Mouse (Mus musculus) kidney, adult 8-10 months (tissue): Measurements from ENCODE around the gene Farp2.
"Not testable (repeated sequence)": the region's sequence is repeated elsewhere in the genome, so short reads cannot be mapped to it uniquely, and the experiment has no call there.

Source experiments
- DNase-seq, 2 experiments: peaks; one replicate each; pipeline ENCODE4 v3.0.0; 2022

Gene Farp2

DNA sequence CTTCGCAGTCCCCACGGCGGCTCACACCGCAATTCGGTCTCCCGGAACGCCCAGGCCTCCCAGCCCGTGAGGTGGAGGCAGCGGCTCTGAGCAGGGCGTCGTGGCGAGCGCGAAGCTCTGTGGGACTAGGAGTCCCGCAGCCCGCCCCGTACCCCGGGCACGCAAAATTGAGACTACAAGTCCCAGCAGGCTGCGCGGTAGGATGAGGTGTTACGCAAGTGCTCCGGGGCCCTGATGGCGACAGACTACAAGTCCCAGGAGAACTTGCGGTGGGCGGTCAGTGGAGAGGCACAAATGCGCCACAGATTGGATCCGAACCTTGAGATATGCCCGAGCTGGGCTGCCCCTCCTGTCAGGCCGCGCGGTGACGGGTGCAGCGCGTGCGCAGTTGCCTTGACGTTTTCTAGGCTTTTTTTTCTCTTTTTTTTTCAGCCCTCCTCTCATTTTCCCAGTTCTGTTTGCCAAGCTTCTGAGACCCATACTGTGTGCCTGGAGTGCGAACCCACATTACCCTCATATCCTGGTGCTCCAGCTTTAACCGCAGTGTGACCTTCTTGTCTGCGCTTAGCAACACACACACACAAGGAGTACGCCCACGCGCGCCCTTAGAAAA, 123.8 kb downstream of the Farp2 start:
- peak; percentile 99 for DNase-seq

DNA sequence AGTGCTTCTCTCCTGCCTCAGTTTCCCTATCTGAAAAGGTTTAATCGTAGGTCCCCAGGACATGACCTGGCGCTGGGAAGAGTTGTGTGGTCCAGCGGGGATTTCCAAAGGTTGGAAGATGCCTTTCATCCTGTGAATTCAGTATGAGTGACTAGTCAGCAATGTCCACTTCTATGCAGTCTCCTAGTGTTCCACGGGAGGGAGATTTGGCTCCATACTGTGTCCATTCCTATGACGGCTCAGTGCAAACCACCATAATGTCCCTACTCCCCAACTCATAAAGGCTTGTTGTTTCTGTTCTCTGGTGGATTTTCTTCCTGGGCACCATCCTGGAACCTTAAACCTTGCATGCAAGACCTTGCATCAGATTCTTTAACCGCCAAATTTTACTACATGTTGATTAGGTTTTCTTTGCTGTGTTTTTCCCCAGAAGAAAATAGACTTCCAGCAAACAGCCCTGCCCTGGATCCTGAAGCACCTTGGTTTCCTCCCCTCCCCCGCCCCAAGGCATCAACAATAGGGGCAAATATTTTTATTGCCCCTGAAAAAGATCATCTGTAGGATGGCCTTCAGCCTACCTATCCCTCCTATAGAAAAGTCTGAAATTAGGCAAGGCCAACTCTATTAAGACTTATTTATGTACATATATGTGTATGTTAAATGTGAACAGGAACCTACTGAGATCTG, 124.5 kb downstream of the Farp2 start:
- no peak for DNase-seq

DNA sequence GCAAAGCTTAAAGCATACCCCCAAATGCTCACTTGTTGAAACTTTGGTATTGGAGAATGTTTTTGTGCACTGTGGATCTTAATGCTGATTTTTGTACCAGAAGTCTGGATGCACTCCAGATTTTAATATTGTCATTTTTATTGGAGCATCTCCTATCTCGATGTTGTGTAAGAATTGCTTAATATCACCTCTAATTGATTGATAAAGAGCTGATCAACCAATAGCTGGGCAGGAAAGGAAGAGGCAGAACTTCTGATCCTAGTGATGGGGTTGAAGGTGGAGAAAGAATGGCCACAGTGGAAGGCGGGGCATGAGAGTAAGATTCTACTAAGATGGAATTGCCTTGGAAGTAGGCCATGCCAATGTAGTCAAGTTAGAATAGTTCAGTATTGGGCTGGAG, 130.1 kb downstream of the Farp2 start:
- no peak for DNase-seq

DNA sequence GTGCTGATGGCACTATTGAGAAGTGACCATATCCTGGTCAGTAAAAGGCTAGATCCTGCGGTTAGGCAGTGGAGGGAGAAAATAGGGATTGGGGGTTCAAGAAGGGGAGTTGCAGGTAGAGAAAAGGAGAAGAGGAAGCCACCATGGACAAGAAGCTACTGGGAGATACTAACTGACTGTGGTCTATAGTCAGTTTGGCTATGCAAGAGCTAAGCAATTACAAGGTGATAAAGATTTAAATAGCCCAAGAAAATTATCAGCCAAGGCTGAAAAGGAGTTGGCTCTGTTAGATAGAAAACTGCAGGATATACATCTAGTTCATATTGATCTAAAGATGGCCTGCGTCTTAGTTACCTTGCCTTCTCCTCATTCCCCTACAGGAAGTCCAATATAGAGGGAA, 130.8 kb downstream of the Farp2 start:
- DNase-seq: no peak

DNA sequence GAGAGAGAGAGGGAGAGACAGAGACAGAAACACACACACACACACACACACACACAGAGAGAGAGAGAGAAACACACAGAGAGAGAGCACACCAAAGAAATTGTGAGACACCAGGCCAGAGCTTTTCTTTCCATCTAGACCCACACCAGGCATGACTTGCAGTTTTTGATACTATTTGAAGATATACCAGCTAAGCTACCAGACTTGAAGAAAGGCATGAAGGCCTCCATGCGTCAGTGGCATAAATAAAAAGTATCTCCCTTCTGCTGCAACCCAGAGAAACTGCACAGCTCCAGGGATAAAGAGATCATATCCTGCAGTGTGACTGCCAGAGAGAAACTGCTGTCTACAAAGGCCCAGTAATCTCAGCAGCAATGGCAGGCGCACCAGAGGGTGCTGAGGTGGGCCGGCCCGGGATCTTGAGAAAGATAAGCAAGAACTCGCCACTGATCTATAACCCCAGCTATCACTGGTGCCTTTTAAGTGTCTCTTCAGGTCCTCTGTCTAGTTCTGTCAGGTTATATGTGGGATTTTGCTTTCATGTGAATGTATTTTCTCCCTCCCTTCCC, 137.8 kb downstream of the Farp2 start:
- no peak for DNase-seq

DNA sequence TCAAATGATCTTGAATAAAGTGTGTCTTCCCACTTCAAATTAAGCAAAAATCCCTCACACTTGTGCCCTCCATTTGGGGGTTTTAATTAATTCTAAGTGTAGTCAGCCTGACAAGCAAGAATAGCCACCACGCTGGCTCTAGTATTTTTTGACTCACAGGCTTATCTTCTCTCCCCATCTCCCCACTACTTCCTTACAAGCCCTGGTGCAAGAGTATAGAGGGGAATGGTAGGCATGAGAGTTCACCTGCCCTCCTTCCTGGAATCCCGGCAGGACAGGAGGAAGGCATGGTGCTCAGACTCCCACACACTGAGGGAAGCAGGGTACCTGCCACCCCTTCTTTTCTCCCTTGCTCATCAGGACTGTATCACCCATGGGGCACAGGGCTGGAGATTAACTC, 142.4 kb downstream of the Farp2 start:
- DNase-seq: no peak

DNA sequence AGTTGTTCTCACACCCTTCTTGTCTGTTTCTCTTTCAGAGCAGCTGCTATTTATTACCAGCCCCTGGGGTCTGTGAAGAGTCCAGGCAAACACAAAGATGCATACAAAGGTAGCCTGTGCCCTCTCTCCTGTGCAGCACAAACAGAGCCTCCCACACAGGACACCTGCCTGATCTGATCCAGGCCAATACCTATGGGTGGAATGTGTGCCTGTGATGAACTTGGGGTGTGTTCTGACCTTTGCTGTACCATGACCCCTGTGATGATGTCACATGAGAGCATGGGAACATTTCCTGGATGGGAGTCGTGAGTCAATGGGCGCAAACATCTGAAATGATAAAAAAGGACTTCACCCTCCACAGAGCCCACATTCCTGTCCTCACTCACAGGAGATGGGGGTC, 142.9 kb downstream of the Farp2 start:
- DNase-seq: no peak

DNA sequence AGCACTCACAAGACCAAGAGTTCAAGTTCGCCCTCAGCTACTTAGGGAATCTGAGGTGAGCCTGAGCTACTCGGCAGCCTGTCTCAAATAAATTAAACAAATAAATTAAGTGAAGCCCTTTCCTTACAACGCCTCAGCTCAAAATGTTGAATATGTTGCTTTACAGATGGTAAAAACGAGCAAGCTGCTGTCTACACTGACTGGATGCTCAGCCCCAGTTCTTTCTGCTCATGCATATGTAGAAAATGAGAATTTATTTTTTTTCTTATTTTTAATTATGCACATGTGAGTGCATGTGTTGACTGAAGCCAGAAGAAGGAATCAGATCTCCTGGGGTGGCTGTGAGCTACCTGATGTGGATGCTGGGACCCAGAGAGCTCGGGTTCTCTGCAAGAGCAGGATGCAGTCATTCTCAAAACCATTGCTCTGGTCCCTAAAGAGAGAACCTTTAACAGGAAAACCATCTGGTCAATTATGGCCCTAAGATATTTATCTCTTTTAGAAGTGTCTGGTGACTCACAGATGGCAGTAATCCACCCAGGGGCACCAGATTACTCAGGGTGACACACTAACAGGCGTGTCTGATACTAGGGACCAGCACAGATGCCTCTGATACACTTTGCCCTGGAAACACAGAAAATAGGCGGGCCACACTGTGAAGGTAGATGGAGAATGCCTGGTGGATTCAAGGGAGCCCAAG, 144.6 kb downstream of the Farp2 start:
- no peak for DNase-seq

DNA sequence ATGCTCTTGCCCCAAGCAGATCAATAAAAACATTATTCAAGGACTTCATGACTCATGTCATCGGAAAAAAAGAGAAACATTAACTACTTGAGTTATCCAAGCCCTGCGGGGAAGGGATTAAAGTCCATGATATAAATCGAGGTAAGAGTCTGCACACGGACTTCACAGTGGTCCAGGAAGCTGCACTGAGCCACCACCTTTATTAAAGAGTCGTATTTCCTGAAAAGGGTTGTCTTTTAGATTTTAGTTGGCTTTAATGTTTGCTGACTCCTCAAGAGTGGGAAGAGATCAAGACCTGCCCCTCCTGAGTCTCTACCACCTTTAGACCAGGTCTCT, 145.1 kb downstream of the Farp2 start:
- DNase-seq: no peak

DNA sequence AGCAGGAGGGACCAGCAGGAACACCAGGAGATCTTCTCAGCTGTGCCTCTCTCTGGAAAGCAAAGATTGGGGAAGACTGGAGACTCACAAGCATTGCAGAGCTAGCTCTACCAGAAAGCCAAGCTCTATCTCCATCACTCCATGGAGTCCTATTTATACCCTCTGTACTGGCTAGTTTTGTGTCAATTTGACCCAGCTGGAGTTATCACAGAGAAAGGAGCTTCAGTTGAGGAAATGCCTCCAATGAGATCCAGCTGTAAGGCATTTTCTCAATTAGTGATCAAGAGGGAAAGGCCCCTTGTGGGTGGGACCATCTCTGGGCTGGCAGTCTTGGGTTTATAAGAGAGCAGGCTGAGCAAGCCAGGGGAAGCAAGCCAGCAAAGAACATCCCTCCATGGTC, 146.7 kb downstream of the Farp2 start, which contains the start of gene Stk25:
TSS of gene Stk25 (minus strand) at position 101 of the 400 bp plus-strand sequence.
- not testable (repeated sequence) for DNase-seq

DNA sequence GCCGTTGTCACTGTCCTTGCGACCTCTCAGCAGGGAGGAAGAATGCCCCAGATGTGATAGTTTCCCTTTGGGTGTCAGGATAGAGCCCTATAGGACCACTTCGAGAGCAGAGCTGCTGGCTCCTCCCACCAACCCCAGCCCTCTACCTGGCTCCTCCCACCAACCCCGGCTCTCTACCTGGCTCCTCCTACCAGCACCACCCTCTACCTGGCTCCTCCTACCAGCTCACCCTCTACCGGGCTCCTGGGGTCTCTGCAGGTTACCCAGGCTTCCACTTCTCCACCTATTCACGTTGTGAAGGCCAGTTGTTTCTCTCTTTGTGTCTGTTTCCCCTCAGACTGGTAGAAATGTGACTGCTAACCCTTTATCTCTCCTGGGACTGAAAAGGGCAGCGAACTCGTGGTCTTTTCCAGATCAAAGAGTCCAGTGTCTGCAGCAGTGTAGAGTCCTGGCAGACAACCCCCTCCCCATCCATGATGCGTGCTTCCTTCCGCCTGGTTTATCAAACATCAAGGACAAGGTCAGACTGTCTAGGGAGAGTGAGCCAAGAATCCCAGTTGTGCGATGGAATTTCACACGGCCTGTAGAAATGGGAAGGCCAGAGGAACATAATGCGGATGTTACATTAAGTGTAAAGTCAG, 156.0 kb downstream of the Farp2 start:
- no peak for DNase-seq

DNA sequence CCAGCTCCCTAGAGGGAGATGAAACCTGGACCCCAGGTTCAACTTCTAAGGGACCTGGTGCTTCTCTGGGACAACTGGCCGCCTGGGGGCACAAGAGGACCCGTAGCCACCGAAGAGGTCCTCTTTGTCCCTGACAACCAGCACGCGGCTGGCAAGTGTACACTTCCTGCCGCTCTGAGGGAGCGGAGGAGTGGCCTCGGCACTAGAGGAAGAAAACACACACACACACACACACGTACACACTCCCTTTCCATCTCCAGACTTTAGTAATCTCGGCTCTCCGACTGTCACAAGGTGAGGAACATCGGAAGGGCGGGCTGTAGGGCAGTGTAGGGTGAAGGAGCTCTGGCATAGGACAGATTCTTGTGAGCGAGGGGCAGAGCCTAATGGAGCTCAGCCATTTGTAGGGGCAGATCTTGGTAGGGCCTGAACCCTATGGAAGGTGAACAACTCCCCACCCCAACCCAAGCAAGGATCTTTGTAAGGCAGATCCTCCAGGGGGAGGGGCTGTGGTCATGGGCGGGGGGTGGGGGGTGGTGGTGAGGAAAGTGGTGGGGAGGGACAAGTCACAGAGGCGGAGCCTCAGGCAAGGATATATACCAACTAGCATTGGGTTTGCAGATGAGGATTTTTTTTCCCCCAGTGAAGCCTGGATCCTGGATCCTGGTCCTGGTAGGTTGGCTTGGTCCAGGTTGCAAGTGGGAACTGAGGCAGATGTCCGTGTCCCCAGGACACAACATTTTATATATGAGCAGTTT, 157.1 kb downstream of the Farp2 start:
- peak; percentile 76 to 88 for DNase-seq

DNA sequence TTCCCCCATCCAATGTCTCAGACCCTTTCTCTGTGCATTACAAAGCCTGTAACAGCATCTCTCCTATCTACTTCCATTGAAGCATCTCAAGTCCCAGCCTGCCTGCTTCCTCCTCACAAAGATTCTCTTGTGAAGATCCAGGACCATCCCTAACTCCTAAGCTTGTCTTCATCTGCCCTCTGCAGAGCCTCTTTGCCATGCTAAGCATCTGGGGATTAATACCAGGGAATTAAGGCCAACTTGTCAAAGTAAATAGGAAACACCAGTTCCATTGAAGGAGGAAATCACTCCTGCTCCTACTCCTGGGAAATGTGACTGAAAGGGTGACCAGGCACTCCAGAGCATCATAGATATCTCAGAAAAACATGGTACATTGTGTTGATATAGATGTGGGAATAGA, 158.1 kb downstream of the Farp2 start:
- DNase-seq: no peak
